Mouse (Mus musculus): ENCODE measurements at regions not wholly inside any gene's neighbourhood (a gene's known extent, or its start where the extent isn't known, plus 50 kb on each side); places are given as distances from the start of the nearest gene placed in this dataset.

GRCm38 (mm10) chr12:6590231-6590630, 1214.7 kb upstream of the Klhl29 start:
- H3K9ac ChIP-seq (ENCODE audit: low read depth, low read length, severe bottlenecking), result no peak overlapping the region
- H3K27ac ChIP-seq (replicated peaks; ENCODE audit: low read depth, low read length), result no peak overlapping the region
- ATAC-seq (ENCODE audit: low FRiP score, low read depth) (no peak), DNase-seq (ENCODE audit: low spot score) (no peak)
- no peaks in the 10 kb centered on the region for H3K4me1 ChIP-seq (ENCODE audit: control insufficient read depth, insufficient read depth, low read length)
- H3K4me2 ChIP-seq (replicated peaks; ENCODE audit: low read depth, low read length, severe bottlenecking), result no peak overlapping the region
- H3K27me3 ChIP-seq (ENCODE audit: control insufficient read depth, insufficient read depth, low read length), result no peaks in the 10 kb centered on the region
- no peaks in the 10 kb centered on the region for H3K36me3 ChIP-seq (ENCODE audit: control insufficient read depth, insufficient read depth, low read length)
- H3K9me3 ChIP-seq (ENCODE audit: control insufficient read depth, low read length), result no peaks in the 10 kb centered on the region
- WGBS, result 76% methylated on average over 2 of the region's 2 CpGs
- H3K4me3 ChIP-seq (replicated peaks; ENCODE audit: low read length), result no peak overlapping the region
- TF ChIP-seq POLR2A (IDR thresholded peaks at IDR 0.05; ENCODE audit: borderline replicate concordance, extremely low read depth, insufficient read depth, insufficient read length), result no peak

- 49% methylated on average over 12 of the region's 12 CpGs for WGBS
- TF ChIP-seq POLR2A (IDR thresholded peaks at IDR 0.05; ENCODE audit: borderline replicate concordance, extremely low read depth, insufficient read depth, insufficient read length), result no peak
These were observed 1212.7 kb upstream of the Klhl29 start for GRCm38 (mm10) chr12:6588031-6588701.

GRCm38 (mm10) chr12:6580195-6580594, 1204.7 kb upstream of the Klhl29 start:
- Histone ChIP-seq H3K4me1 (ENCODE audit: control insufficient read depth, insufficient read depth, low read length) (no peaks in the 10 kb centered on the region), H3K4me2 (replicated peaks; ENCODE audit: low read depth, low read length, severe bottlenecking) (no peak overlapping the region), H3K4me3 (replicated peaks; ENCODE audit: low read length) (no peak overlapping the region), H3K9ac (ENCODE audit: low read depth, low read length, severe bottlenecking) (no peak overlapping the region), H3K27me3 (ENCODE audit: control insufficient read depth, insufficient read depth, low read length) (no peaks in the 10 kb centered on the region), H3K36me3 (ENCODE audit: control insufficient read depth, insufficient read depth, low read length) (no peaks in the 10 kb centered on the region), H3K27ac (replicated peaks; ENCODE audit: low read depth, low read length) (no peak overlapping the region), H3K9me3 (ENCODE audit: control insufficient read depth, low read length) (no peaks in the 10 kb centered on the region)
- ATAC-seq (ENCODE audit: low FRiP score, low read depth) (no peak), DNase-seq (ENCODE audit: low spot score) (no peak)
- TF ChIP-seq POLR2A (IDR thresholded peaks at IDR 0.05; ENCODE audit: borderline replicate concordance, extremely low read depth, insufficient read depth, insufficient read length), result no peak

More at GRCm38 (mm10) chr12:6588031-6588701, 1212.7 kb upstream of the Klhl29 start:
- H3K9ac ChIP-seq (ENCODE audit: low read depth, low read length, severe bottlenecking), result no peak overlapping the region
- H3K9me3 ChIP-seq (ENCODE audit: control insufficient read depth, low read length), result no peaks in the 10 kb centered on the region
- H3K4me3 ChIP-seq (replicated peaks; ENCODE audit: low read length), result no peak overlapping the region
- H3K27ac ChIP-seq (replicated peaks; ENCODE audit: low read depth, low read length), result no peak overlapping the region
- H3K4me1 ChIP-seq (ENCODE audit: control insufficient read depth, insufficient read depth, low read length), result no peaks in the 10 kb centered on the region
- H3K27me3 ChIP-seq (ENCODE audit: control insufficient read depth, insufficient read depth, low read length), result no peaks in the 10 kb centered on the region
- ATAC-seq (ENCODE audit: low FRiP score, low read depth), result no peak
- no peak for DNase-seq (ENCODE audit: low spot score)
- no peak overlapping the region for H3K4me2 ChIP-seq (replicated peaks; ENCODE audit: low read depth, low read length, severe bottlenecking)
- no peaks in the 10 kb centered on the region for H3K36me3 ChIP-seq (ENCODE audit: control insufficient read depth, insufficient read depth, low read length)

GRCm38 (mm10) chr12:6576866-6577360, 1201.4 kb upstream of the Klhl29 start:
- no peak overlapping the region for H3K27ac ChIP-seq (replicated peaks; ENCODE audit: low read depth, low read length)
- H3K4me2 ChIP-seq (replicated peaks; ENCODE audit: low read depth, low read length, severe bottlenecking), result no peak overlapping the region
- no peak overlapping the region for H3K9ac ChIP-seq (ENCODE audit: low read depth, low read length, severe bottlenecking)
- H3K36me3 ChIP-seq (ENCODE audit: control insufficient read depth, insufficient read depth, low read length), result no peaks in the 10 kb centered on the region
- no peak for TF ChIP-seq POLR2A (IDR thresholded peaks at IDR 0.05; ENCODE audit: borderline replicate concordance, extremely low read depth, insufficient read depth, insufficient read length)
- no peaks in the 10 kb centered on the region for H3K9me3 ChIP-seq (ENCODE audit: control insufficient read depth, low read length)
- 74% methylated on average over 6 of the region's 6 CpGs for WGBS
- ATAC-seq (ENCODE audit: low FRiP score, low read depth) (no peak), DNase-seq (ENCODE audit: low spot score) (no peak)
- H3K4me3 ChIP-seq (replicated peaks; ENCODE audit: low read length), result no peak overlapping the region
- H3K4me1 ChIP-seq (ENCODE audit: control insufficient read depth, insufficient read depth, low read length), result no peaks in the 10 kb centered on the region
- H3K27me3 ChIP-seq (ENCODE audit: control insufficient read depth, insufficient read depth, low read length), result no peaks in the 10 kb centered on the region
